Mouse (Mus musculus): ENCODE measurements at regions not wholly inside any gene's neighbourhood (a gene's known extent, or its start where the extent isn't known, plus 50 kb on each side); places are given as distances from the start of the nearest gene placed in this dataset.

GRCm38 (mm10) chr8:10924526-10925199 lies 83.6 kb downstream of the Irs2 start:
- H3K4me3 ChIP-seq (ENCODE audit: extremely low read depth, insufficient read depth, insufficient read length) = peak overlapping the region; percentile 49; the same call in 1 of the 2 replicates
- WGBS = 5% methylated on average over 20 of the region's 20 CpGs

GRCm38 (mm10) chr8:10924001-10924490 lies 84.2 kb downstream of the Irs2 start:
- Histone ChIP-seq H3K4me1 (ENCODE audit: control insufficient read depth, insufficient read depth, insufficient read length) (peaks cover 14% of the 10 kb centered on the region; the same call in 1 of the 2 replicates), H3K36me3 (ENCODE audit: control insufficient read depth, insufficient read depth, low read length) (no peaks in the 10 kb centered on the region), H3K27me3 (ENCODE audit: control insufficient read depth, insufficient read depth, low read length) (no peaks in the 10 kb centered on the region), H3K27ac (ENCODE audit: insufficient read depth, low read length) (0 out of 2 replicates have a peak overlapping the region, but pooled peaks have one; percentile 91), H3K4me3 (ENCODE audit: extremely low read depth, insufficient read depth, insufficient read length) (peak overlapping the region; percentile 42; the same call in 1 of the 2 replicates)
- no peak for DNase-seq (ENCODE audit: low read depth in 1 of 2, low spot score in 2 of 2)
- WGBS = 21% methylated on average over 3 of the region's 3 CpGs
- TF ChIP-seq CTCF (IDR thresholded peaks at IDR 0.05; ENCODE audit: extremely low read depth, insufficient read depth, insufficient read length, insufficient replicate concordance) (no peak), POLR2A (IDR thresholded peaks at IDR 0.05; ENCODE audit: low read depth, low read length) (no peak)

More at GRCm38 (mm10) chr8:10924526-10925199, 83.6 kb downstream of the Irs2 start:
- Histone ChIP-seq H3K36me3 (ENCODE audit: control insufficient read depth, insufficient read depth, low read length) (no peaks in the 10 kb centered on the region), H3K27ac (ENCODE audit: insufficient read depth, low read length) (peak overlapping the region; percentile 91), H3K27me3 (ENCODE audit: control insufficient read depth, insufficient read depth, low read length) (no peaks in the 10 kb centered on the region), H3K4me1 (ENCODE audit: control insufficient read depth, insufficient read depth, insufficient read length) (peaks cover 14% of the 10 kb centered on the region; the same call in 1 of the 2 replicates)
- no peak for TF ChIP-seq CTCF (IDR thresholded peaks at IDR 0.05; ENCODE audit: extremely low read depth, insufficient read depth, insufficient read length, insufficient replicate concordance)
- TF ChIP-seq POLR2A (IDR thresholded peaks at IDR 0.05; ENCODE audit: low read depth, low read length) = no peak
- peak; percentile 61 to 68 for DNase-seq (ENCODE audit: low read depth in 1 of 2, low spot score in 2 of 2)

GRCm38 (mm10) chr8:10923071-10924000 lies 84.9 kb downstream of the Irs2 start:
- Histone ChIP-seq H3K36me3 (ENCODE audit: control insufficient read depth, insufficient read depth, low read length) (no peaks in the 10 kb centered on the region), H3K27ac (ENCODE audit: insufficient read depth, low read length) (no peak overlapping the region), H3K27me3 (ENCODE audit: control insufficient read depth, insufficient read depth, low read length) (no peaks in the 10 kb centered on the region), H3K4me3 (ENCODE audit: extremely low read depth, insufficient read depth, insufficient read length) (no peak overlapping the region), H3K4me1 (ENCODE audit: control insufficient read depth, insufficient read depth, insufficient read length) (peaks cover 14% of the 10 kb centered on the region; the same call in 1 of the 2 replicates)
- WGBS = 59% methylated on average over 19 of the region's 19 CpGs
- TF ChIP-seq CTCF (IDR thresholded peaks at IDR 0.05; ENCODE audit: extremely low read depth, insufficient read depth, insufficient read length, insufficient replicate concordance) (no peak), POLR2A (IDR thresholded peaks at IDR 0.05; ENCODE audit: low read depth, low read length) (no peak)
- DNase-seq (ENCODE audit: low read depth in 1 of 2, low spot score in 2 of 2) = no peak

GRCm38 (mm10) chr8:10922209-10923030 lies 85.8 kb downstream of the Irs2 start:
- TF ChIP-seq CTCF (IDR thresholded peaks at IDR 0.05; ENCODE audit: extremely low read depth, insufficient read depth, insufficient read length, insufficient replicate concordance) (no peak), POLR2A (IDR thresholded peaks at IDR 0.05; ENCODE audit: low read depth, low read length) (no peak)
- no peak for DNase-seq (ENCODE audit: low read depth in 1 of 2, low spot score in 2 of 2)
- Histone ChIP-seq H3K4me1 (ENCODE audit: control insufficient read depth, insufficient read depth, insufficient read length) (peaks cover 14% of the 10 kb centered on the region; the same call in 1 of the 2 replicates), H3K4me3 (ENCODE audit: extremely low read depth, insufficient read depth, insufficient read length) (no peak overlapping the region), H3K27ac (ENCODE audit: insufficient read depth, low read length) (no peak overlapping the region), H3K27me3 (ENCODE audit: control insufficient read depth, insufficient read depth, low read length) (no peaks in the 10 kb centered on the region), H3K36me3 (ENCODE audit: control insufficient read depth, insufficient read depth, low read length) (no peaks in the 10 kb centered on the region)
- WGBS = 79% methylated on average over 12 of the region's 12 CpGs

- Histone ChIP-seq H3K27me3 (ENCODE audit: control insufficient read depth, insufficient read depth, low read length) (no peaks in the 10 kb centered on the region), H3K4me1 (ENCODE audit: control insufficient read depth, insufficient read depth, insufficient read length) (peaks cover 14% of the 10 kb centered on the region; the same call in 1 of the 2 replicates), H3K27ac (ENCODE audit: insufficient read depth, low read length) (no peak overlapping the region), H3K36me3 (ENCODE audit: control insufficient read depth, insufficient read depth, low read length) (no peaks in the 10 kb centered on the region), H3K4me3 (ENCODE audit: extremely low read depth, insufficient read depth, insufficient read length) (no peak overlapping the region)
- DNase-seq (ENCODE audit: low read depth in 1 of 2, low spot score in 2 of 2) = no peak
- WGBS = 89% methylated on average over 11 of the region's 11 CpGs
- TF ChIP-seq CTCF (IDR thresholded peaks at IDR 0.05; ENCODE audit: extremely low read depth, insufficient read depth, insufficient read length, insufficient replicate concordance) (no peak), POLR2A (IDR thresholded peaks at IDR 0.05; ENCODE audit: low read depth, low read length) (no peak)
These were observed 86.6 kb downstream of the Irs2 start for GRCm38 (mm10) chr8:10921439-10922191.
